Mouse (Mus musculus): ENCODE data around the gene 2410015M20Rik.

Gene 2410015M20Rik

DNA sequence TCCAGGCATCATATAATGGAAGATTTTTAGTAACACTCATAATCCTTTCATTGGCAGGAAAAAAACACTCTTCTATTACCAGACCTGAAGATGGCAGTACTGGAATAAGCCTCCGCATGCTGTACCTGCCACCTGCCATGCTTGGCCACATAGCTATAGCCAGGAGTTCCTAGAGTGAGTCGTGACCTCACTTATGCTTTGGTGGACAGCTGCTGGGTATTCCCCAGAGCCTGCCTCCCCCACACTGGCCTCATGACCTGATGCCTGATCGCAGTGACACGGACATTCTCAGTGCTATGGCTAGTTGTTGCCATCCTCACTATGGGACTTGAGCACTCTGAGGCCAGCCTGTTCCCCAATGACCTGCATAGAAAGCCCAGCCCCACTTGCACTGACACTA, 39.3 kb downstream of the 2410015M20Rik start:
- DNase-seq, result no peak

DNA sequence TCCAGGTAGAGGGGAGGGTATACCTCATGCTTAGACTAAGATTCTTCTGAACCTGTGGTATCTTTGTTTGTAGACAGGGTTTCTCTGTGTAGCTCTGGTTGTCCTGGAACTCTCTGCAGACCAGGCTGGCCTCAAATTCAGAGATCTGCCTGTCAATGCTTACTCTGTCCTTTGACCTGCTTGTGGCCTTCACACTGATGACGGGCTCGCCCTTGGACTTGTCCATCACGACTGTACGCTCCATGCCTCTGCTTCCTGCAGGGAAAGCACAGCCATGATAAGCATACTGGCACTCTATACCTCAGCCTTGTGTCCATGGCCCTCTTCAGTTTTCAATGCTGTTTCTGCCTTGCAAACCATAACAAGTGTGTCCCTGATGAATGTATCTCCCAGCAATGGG, 42.2 kb downstream of the 2410015M20Rik start:
- no peak for DNase-seq

DNA sequence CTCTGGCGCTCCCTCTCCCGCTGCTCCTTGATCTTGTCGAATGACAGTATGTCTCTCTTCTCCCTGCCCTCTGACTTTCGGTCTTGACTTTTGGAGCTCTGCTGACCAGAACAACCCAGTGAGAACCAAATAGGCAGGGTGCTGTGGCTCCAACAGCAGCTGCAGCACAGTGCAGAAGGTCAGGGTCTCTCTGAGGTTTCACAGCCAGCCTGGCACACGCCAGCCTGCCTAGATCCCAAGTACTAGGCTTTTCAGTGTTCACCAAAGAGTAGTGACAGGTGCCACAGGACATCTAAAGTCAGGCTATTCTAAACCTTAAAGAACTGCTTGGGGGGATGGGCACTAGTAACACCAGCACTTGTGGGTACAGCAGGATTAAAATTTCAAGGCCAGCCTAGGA, 42.7 kb downstream of the 2410015M20Rik start:
- no peak for DNase-seq

DNA sequence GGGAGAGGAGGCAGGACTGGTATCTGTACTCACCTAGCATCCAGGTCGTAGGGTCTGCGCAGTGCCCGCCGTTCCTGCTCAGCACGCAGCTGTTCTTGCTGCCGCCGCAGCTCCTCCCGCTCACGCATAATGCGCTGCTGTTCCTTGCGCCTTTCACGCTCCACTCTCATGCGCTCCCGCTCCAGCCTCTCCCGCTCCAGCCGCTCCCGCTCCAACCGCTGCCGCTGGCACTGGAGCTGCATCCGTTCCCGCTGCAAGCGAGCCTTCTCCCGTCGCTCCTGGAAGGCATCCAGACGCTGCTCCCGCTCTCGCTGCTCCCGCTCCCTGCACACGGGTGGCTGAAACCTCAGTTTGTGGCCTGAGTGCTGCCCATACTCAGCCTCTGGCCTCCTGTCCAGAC, 43.3 kb downstream of the 2410015M20Rik start:
- no peak for DNase-seq

DNA sequence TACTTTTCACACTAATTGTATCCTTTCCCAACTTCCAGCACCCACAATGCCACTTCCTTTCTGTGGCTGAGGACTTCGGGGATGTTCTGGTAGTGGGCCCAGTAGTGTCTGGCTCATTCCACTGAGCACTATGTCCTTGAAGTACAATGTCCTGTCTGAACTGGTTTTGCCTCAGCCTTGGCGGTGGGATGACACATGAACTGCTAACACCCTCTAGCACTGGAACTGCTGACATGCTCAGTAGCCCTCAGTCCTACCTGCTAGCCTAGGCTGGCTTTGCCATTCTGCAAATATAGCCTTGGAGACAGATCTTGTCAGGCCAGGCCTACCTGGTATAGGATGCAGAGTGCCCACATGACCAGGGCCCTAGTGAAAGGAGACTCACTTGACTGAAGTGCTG, 47.7 kb downstream of the 2410015M20Rik start:
- DNase-seq, result no peak

DNA sequence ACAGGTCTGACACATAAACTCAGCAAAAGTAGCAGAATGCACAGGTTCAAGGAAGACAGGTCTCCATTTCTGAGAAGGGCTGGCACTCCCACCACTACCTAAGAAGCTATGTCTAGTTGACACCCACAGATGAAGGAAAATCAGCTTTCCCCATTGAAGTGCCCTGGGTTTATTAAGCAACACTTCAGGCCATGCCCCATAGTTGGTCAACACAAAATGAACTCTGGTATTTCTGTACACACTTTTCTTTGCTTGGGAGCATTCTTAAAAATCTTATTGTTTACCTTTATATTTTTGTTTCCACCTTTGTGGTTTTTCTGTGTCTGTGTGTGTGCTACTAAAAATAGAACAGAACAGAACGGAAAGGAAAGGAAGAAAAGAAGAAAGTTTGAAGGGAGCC, 49.4 kb downstream of the 2410015M20Rik start:
- DNase-seq, result no peak

DNA sequence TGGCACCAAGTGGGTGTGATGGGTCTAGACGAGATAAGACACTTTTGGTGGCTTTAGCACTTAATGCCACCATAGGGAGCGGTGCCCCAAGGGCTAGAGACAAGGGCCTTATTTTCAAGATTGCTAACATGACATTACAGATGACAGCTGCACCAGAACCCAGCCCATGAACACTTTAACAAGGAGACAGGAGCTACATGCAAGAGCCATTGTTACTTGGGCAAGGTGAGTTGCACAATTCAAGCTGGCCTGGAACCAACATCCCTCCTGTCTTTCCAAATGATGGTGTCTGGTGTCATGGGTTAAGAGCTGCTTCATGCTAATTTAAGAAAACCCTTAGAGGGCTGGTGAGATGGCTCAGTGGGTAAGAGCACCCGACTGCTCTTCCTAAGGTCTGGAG, 50.2 kb downstream of the 2410015M20Rik start:
- DNase-seq, result no peak

DNA sequence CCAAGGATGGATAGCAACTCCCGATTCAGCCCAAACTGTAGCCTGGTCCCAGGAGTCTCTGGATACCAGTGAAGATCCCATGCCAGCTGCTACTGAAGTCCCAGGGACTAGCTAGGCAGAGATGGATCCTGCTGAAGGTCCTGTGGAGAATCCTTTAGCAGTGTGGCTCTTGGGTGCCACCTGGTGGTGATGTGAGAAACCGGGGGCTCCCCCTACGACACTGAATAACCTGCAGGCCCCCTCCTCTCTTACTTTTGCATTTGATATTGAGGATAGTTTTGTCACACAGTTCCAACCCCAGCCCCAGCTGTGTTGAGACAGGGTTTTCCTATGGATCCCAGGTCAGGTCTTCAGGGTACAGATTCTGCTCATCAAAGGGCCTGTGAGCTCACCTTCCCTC, 51.1 kb downstream of the 2410015M20Rik start:
- DNase-seq, result peak; percentile 68

Data from right cerebral cortex, postnatal 25 days (tissue).